Mouse (Mus musculus): ENCODE data around the gene D630003M21Rik. TPM values are rescaled to one million over a fixed set of nuclear protein-coding genes. Genes with fewer than 3 reads are reported as not detected.

Gene D630003M21Rik
- 0.23 and 0.35 TPM in 2 replicates for polyA plus RNA-seq (2011; ENCODE audit: insufficient read depth, insufficient read length, low replicate concordance, missing spikeins)

GRCm38 (mm10) chr2:158228670-158229502 is at the start of gene D630003M21Rik:
D630003M21Rik (minus strand) TSS chr2:158229222.
- H3K4me3 ChIP-seq (replicated peaks; ENCODE audit: control insufficient read depth, low read depth, low read length): no peak within 1 kb of the TSS
- 1% methylated on average over 46 of the region's 55 CpGs for WGBS

GRCm38 (mm10) chr2:158276878-158277277 is 47.9 kb upstream of the D630003M21Rik start:
- no peak for TF ChIP-seq CTCF (IDR thresholded peaks at IDR 0.05; ENCODE audit: control insufficient read depth, insufficient read depth, low read length)
- no peak for TF ChIP-seq POLR2A (IDR thresholded peaks at IDR 0.05; ENCODE audit: borderline replicate concordance, control insufficient read depth, low read depth, low read length)
- Histone ChIP-seq H3K27ac (ENCODE audit: control insufficient read depth, insufficient read depth, low read depth, low read length, poor library complexity) (no peak overlapping the region), H3K4me1 (ENCODE audit: control insufficient read depth, insufficient read depth, low read length) (no peaks in the 10 kb centered on the region), H3K4me3 (replicated peaks; ENCODE audit: control insufficient read depth, low read depth, low read length) (no peak overlapping the region)
- 78% methylated on average over 4 of the region's 4 CpGs for WGBS

More at GRCm38 (mm10) chr2:158228670-158229502, at the start of gene D630003M21Rik:
- H3K27ac ChIP-seq (ENCODE audit: control insufficient read depth, insufficient read depth, low read depth, low read length, poor library complexity): no peak within 1 kb of the TSS
- TF ChIP-seq CTCF (IDR thresholded peaks at IDR 0.05; ENCODE audit: control insufficient read depth, insufficient read depth, low read length) (no peak), POLR2A (IDR thresholded peaks at IDR 0.05; ENCODE audit: borderline replicate concordance, control insufficient read depth, low read depth, low read length) (no peak)
- H3K4me1 ChIP-seq (ENCODE audit: control insufficient read depth, insufficient read depth, low read length): no peaks in the 10 kb centered on the region

- no peaks in the 10 kb centered on the region for H3K4me1 ChIP-seq (ENCODE audit: control insufficient read depth, insufficient read depth, low read length)
- 86% methylated on average over 6 of the region's 6 CpGs for WGBS
- H3K4me3 ChIP-seq (replicated peaks; ENCODE audit: control insufficient read depth, low read depth, low read length): no peak overlapping the region
- TF ChIP-seq CTCF (IDR thresholded peaks at IDR 0.05; ENCODE audit: control insufficient read depth, insufficient read depth, low read length) (no peak), POLR2A (IDR thresholded peaks at IDR 0.05; ENCODE audit: borderline replicate concordance, control insufficient read depth, low read depth, low read length) (no peak)
- no peak overlapping the region for H3K27ac ChIP-seq (ENCODE audit: control insufficient read depth, insufficient read depth, low read depth, low read length, poor library complexity)
These were observed 47.4 kb upstream of the D630003M21Rik start for GRCm38 (mm10) chr2:158276451-158276850.

- 84% methylated on average over 4 of the region's 4 CpGs for WGBS
These were observed 46.8 kb upstream of the D630003M21Rik start for GRCm38 (mm10) chr2:158275811-158276210.

GRCm38 (mm10) chr2:158275349-158275748 is 46.3 kb upstream of the D630003M21Rik start:
- H3K4me1 ChIP-seq (ENCODE audit: control insufficient read depth, insufficient read depth, low read length): no peaks in the 10 kb centered on the region
- TF ChIP-seq CTCF (IDR thresholded peaks at IDR 0.05; ENCODE audit: control insufficient read depth, insufficient read depth, low read length): peak; percentile 43; the same call in 1 of the 2 replicates
- no peak for TF ChIP-seq POLR2A (IDR thresholded peaks at IDR 0.05; ENCODE audit: borderline replicate concordance, control insufficient read depth, low read depth, low read length)
- no peak overlapping the region for H3K4me3 ChIP-seq (replicated peaks; ENCODE audit: control insufficient read depth, low read depth, low read length)
- H3K27ac ChIP-seq (ENCODE audit: control insufficient read depth, insufficient read depth, low read depth, low read length, poor library complexity): no peak overlapping the region
- 82% methylated on average over 3 of the region's 3 CpGs for WGBS

More at GRCm38 (mm10) chr2:158275811-158276210, 46.8 kb upstream of the D630003M21Rik start:
- Histone ChIP-seq H3K27ac (ENCODE audit: control insufficient read depth, insufficient read depth, low read depth, low read length, poor library complexity) (no peak overlapping the region), H3K4me3 (replicated peaks; ENCODE audit: control insufficient read depth, low read depth, low read length) (no peak overlapping the region), H3K4me1 (ENCODE audit: control insufficient read depth, insufficient read depth, low read length) (no peaks in the 10 kb centered on the region)
- TF ChIP-seq POLR2A (IDR thresholded peaks at IDR 0.05; ENCODE audit: borderline replicate concordance, control insufficient read depth, low read depth, low read length) (no peak), CTCF (IDR thresholded peaks at IDR 0.05; ENCODE audit: control insufficient read depth, insufficient read depth, low read length) (no peak)

- WGBS: 7% methylated on average over 2 of the region's 2 CpGs
- Histone ChIP-seq H3K4me3 (replicated peaks; ENCODE audit: control insufficient read depth, low read depth, low read length) (no peak overlapping the region), H3K27ac (ENCODE audit: control insufficient read depth, insufficient read depth, low read depth, low read length, poor library complexity) (no peak overlapping the region), H3K4me1 (ENCODE audit: control insufficient read depth, insufficient read depth, low read length) (no peaks in the 10 kb centered on the region)
- TF ChIP-seq CTCF (IDR thresholded peaks at IDR 0.05; ENCODE audit: control insufficient read depth, insufficient read depth, low read length) (no peak), POLR2A (IDR thresholded peaks at IDR 0.05; ENCODE audit: borderline replicate concordance, control insufficient read depth, low read depth, low read length) (no peak)
These were observed 44.6 kb upstream of the D630003M21Rik start for GRCm38 (mm10) chr2:158273646-158274045.

- H3K4me3 ChIP-seq (replicated peaks; ENCODE audit: control insufficient read depth, low read depth, low read length): no peak overlapping the region
- no peak overlapping the region for H3K27ac ChIP-seq (ENCODE audit: control insufficient read depth, insufficient read depth, low read depth, low read length, poor library complexity)
- H3K4me1 ChIP-seq (ENCODE audit: control insufficient read depth, insufficient read depth, low read length): no peaks in the 10 kb centered on the region
- TF ChIP-seq CTCF (IDR thresholded peaks at IDR 0.05; ENCODE audit: control insufficient read depth, insufficient read depth, low read length) (no peak), POLR2A (IDR thresholded peaks at IDR 0.05; ENCODE audit: borderline replicate concordance, control insufficient read depth, low read depth, low read length) (no peak)
- 88% methylated on average over 8 of the region's 8 CpGs for WGBS
These were observed 41.0 kb upstream of the D630003M21Rik start for GRCm38 (mm10) chr2:158270017-158270416.

- 46% methylated on average over 3 of the region's 3 CpGs for WGBS
- Histone ChIP-seq H3K27ac (ENCODE audit: control insufficient read depth, insufficient read depth, low read depth, low read length, poor library complexity) (no peak overlapping the region), H3K4me3 (replicated peaks; ENCODE audit: control insufficient read depth, low read depth, low read length) (no peak overlapping the region), H3K4me1 (ENCODE audit: control insufficient read depth, insufficient read depth, low read length) (no peaks in the 10 kb centered on the region)
- TF ChIP-seq CTCF (IDR thresholded peaks at IDR 0.05; ENCODE audit: control insufficient read depth, insufficient read depth, low read length) (no peak), POLR2A (IDR thresholded peaks at IDR 0.05; ENCODE audit: borderline replicate concordance, control insufficient read depth, low read depth, low read length) (no peak)
These were observed 35.9 kb upstream of the D630003M21Rik start for GRCm38 (mm10) chr2:158264877-158265276.

Measured in bone marrow, adult 2 months (tissue).